Mouse (Mus musculus) kidney, adult 9 months (tissue): ENCODE data around the gene Cyp4v3.
A peak's percentile ranks its signal among the peaks of the same experiment; 100 is the strongest.

Source experiments
- DNase-seq: peaks from one replicate; pipeline ENCODE4 v3.0.0; 2022

The Cyp4v3 gene

DNA sequence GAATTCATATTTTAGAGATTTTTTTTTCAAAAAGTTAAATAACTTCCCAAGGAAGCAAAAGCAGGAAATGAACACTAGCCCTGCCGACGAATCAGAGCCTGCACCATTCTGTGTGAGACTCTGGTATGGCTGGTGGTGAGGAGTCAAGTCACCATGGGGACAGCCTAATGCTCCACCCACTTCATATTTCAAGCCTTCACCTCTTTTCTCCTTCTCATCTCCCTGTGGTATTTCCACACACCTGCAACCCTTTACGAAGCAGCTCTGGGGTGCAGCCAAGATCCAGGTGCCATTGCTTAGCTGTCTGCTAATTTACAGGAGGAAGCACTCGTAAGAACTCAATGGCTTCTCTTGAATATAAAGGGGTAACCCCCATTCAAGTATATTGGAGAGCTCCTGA is 22.0 kb downstream of the Cyp4v3 start:
- DNase-seq, result no peak

DNA sequence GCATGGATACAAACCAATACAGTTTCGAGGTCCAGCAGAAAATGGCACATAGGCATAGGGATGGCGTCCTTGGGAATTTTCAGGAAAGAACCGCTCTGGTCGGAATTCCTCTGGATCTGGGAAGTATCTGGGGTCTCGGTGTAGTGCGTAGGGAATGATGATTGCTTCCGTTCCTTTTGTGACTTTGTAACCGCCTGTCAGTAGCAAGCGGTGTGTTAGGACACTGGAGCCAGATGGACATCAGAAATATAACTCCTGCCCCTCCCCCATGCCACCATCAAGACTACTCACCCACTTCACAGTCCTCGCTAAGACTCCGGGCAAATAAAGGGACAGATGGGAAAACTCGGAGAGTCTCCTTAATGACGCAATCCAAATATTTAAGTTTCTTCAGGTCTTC is 24.6 kb downstream of the Cyp4v3 start, which contains the start of gene Gm45753:
Gene Gm45753, minus strand, starts transcription at position 101 of the 400 bp plus-strand sequence.
- DNase-seq, result no peak

DNA sequence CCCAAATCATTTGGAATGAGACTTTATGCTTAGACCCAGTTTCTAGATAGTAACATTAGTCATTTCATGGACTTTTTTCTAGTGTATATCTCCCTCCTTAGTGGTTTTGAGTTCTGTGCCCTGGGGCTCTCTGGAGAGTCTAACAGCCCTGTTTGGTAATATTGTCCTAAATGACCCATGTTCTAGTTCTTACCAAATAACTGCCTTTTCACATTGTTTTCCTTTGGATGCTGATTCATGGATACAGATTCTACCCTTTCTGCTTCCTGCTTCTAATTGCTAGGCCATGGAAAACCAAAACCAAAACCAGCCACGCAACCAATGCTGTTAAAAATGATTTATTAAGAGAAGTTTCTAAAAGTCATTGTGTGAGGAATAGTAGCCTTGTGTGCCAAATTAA is 27.5 kb downstream of the Cyp4v3 start:
- DNase-seq, result no peak

DNA sequence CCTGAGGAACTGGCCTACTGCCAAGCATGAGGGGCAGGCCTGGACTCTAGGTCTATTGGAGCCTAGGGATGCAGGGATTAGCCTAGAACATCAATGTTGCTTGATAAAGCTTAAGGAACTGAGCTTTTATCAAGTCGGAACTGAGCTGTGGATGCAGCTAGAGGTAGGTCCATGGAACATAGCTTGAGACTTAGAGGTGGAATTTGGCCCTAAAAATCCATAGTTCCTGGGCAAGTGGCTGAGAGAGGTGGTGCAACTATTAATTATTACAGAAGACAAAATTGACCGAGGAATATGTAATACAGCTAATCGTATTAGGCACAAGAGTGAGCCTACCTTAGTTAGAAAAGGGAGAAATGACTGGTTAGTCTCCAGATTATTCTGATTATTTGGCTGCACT is 28.7 kb downstream of the Cyp4v3 start:
- no peak for DNase-seq

DNA sequence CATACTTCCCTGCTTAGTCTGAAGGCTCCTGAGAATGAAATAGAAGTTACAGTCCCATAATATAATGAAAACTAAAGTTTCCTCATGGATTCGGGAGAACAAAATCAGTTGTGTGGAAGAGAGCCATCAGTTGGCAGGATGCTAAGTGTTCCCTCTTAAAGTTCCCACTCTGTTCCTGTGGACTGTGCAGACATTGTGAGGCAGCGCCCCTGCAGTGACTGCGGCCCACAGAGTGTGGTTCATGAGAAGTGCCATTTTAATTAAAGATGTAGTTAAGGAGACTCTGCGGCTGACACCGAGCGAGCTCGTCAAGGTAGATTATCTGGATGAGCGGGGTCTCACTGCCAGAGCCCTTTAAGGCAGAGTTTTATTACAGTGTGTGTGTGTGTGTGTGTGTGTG is 30.6 kb downstream of the Cyp4v3 start:
- DNase-seq, result no peak

DNA sequence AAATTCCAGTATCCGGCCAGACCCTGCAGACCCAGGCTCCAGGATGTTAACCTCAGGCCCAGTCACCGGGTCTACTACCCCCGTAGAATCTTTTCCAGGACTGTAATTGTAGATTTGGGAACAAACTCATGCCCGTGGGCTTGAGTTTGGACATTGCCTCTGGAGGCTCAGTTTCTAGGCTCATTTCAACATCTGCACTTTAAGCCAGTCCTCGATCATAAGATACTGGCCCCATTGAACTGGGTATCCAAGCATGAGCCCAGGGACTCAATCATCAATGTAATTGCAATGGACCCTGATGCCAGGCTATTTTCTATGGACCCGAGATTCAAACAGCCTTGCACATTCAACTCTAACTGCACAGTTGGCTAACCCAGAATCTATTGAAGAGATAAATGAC is 37.7 kb downstream of the Cyp4v3 start:
- DNase-seq, result no peak

DNA sequence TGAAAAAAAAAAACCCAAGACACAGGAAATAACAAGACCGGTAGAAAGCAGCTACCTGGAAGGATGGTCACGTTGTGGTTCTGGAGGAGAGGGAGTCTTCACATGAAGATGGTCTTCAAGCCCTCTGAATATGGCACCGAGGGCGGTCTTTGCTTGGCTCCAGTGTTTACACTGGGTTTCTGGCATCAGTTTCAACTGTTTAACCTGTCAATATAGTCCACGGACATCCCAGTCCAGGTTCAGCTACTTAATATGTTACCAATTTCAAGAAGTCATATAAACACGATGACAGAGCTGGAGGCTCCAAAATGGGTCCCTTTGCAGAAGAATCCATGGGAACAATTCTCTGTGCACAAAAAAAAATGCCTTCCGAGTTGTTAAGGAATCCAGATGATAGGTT is 38.3 kb downstream of the Cyp4v3 start, which contains the start of gene Klkb1:
Gene Klkb1, minus strand, starts transcription at position 173 of the 400 bp plus-strand sequence.
- DNase-seq, result peak; percentile 2

DNA sequence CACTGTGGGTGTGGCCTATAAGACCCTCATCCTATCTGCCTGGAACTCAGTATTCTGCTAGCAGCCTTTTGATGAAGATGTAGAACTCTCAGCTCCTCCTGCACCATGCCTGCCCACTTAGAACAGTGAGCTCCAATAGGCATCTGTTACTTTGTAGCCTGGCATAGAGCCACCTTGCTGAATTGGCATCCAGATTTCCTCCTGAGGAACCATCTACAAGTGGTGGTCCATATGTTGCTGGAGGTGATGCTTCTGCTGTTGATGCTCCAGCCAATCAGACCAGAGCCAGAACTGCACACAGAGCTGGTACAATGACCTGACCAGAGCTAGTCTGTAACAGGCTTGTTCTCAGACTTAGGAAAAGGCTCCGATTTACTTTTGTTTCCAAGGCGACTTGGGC is 41.2 kb downstream of the Cyp4v3 start:
- no peak for DNase-seq

DNA sequence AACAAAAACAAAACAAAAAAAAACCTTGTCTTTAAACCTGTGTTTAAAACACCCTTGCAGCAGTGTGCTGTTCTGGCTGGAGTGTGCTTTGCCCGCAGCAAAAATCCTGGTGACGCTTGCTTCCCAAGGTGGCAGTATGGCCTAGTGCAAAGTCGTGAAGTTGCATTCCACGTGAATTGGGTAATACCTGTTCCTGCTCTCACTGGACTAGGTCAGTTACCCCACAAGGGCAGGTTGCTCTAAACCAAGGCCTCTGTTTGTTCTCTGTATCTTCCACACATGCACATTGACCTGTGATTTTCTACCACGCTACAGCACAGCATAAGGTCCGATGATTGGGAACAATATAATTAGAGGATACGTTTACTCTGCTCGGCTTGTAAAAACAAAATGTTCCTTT is 51.4 kb downstream of the Cyp4v3 start:
- DNase-seq, result peak; percentile 24

DNA sequence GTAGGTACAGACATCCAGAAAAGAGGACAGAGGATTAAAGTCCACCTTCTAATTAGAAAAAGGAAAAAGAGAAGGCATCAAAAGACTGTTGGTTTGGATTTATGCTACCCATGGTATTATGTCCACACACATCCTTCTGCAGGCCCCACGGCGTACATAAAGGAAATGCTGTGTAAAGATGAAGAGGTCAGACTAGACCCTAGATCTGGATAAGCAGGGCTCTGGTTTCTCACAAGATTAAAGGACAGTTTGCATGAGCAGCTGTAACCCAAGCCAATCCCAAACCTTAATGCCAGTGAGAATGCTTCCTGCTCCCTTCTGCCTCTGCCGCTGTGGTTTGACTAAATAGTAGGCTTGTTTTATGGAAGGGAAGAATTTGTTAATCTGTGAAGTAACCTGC is 55.6 kb downstream of the Cyp4v3 start:
- DNase-seq, result no peak

DNA sequence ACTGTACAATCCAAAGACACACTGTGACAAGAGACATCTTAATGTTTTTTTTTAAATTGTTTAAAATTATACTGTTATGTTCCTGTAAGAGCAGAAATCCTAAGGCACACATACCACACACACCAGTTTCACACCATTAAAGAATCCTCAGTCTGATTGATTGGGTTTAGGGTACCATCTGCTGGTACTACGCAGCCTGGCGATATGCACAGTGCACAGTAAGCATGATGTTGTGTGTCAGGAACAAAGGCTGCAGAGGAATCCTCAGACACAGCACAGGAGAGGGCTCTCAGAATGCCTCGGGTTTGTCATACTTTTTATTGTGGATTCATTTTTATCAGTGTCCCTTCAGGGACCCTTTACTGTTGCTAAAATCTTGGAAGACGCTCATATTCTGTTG is 58.7 kb downstream of the Cyp4v3 start:
- no peak for DNase-seq

DNA sequence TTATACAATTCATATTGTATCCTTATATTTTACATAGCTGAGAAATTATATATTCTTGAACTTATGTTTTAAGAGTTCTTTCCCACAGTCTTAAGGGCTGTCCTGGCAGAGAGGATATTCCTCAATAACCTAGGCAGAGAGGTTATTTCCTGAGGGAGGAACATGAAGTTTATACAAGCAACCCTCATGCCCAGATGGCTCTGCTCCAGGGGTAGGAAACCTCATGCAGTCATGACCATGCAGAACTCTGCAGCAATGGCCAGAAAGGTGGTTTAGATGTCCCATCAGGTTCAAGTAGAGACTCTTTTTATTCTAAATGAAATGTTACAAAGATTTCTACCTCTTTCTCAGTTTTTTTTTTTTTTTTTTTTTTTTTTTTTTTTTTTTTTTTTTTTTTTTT is 64.0 kb downstream of the Cyp4v3 start:
- DNase-seq, result no peak

DNA sequence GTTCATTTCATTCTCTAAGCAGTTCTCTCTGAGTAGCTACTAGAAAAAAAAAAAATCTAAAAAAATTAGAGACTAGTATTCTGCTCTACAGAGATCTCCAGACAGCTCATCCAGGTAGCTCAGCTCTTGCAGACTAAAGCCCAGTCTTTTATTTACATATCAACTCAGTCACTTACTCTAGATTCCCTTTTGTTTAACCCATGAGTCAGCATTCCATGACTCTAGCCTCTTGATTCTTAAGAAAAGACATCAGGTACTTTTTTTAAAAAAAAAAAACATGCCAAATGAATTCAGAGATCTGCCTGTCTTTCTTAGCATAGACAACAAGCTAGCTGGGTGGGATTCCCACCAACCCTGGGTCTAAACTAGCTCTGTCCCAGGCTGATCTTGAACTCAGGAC is 64.5 kb downstream of the Cyp4v3 start:
- no peak for DNase-seq

DNA sequence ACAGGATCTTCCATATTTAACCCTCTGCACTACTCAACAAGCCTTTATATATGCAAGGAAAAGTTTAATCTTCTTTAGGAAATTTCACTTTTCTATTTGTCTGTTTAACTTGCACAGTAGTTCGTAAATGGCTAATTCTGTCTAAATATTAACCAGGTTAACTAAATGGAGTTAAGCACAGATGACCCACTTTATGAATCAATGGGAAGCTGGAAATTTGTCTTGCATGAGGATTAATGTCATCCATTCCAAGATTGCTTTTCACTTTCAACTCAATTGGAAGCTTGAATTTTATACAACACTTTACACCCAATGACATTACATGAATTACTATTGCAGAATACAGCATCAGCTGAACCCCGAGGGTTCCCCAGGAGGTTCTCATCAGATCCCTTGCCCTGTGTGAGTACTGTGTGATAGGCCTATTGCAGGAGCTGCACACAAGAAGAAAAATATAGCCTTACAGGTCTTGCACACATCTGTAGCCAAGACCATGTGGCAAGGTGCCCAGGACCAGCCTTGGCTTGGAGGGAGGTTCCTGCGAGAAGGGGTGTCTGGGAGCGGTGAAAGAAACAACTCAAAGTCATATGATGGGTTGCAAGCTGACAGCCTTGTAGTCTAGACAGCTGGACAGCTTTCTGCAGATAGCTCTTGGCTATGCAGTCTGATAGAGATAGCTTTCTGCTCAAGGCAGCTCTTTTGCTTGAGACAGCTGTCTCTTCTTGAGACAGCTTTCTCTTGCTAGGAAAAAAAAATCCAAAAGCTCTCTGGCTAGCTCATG is 65.2 kb downstream of the Cyp4v3 start:
- DNase-seq, result no peak

DNA sequence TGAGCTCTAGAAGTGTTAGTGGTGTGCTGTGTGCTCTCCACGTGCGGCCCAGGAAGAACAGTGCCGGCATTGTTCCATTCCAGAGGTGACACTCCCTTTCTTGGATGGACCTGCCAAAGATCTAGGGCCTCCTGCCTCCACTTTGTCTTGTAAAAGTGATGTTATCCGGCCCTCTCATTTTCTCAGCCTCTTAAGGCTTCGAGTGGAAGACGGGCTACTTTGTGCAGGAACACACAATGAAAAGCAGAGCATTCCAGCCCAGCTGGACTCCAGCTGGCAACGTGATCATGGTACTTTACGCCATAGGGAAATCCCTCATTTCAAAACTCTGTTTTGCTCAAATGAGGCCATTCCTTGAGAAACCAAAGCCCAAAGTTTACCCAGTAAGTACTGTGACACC is 66.0 kb downstream of the Cyp4v3 start:
- DNase-seq, result no peak

DNA sequence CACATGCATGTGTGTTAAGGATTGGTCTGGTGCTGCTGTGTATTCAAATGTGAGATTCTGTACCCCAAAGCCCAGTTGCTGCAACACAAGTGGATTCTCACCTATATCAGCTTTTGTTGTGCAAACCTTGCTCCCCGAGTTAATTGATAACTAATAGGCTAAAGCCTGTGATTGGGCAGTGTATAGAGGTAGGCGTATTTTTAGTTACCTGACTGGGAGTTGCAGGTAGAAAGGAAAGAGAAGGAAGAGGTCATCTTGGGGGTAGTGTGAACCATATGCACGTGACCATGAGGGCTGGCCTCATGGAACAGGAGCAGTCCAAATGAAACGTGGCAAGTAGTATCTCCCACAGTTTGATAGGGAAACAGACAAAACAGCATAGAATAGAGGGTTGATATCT is 68.1 kb downstream of the Cyp4v3 start:
- DNase-seq, result no peak

DNA sequence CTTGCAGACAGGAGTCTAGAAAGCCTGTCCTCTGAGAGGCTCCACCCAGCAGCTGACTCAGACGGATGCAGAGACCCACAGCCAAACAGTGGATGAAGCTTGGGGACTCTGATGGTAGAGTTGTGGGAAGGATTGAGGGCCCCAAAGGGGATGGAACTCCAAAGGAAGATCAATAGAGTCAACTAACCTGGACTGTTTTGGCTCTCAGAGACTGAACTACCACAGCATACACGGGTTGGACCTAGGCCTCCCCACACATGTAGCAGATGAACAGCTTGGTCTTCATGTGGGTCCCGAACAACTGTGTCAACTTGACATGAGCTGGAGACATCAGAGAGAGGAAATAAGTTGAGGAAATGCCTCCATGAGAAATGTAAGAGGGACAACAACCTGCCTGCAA is 70.2 kb downstream of the Cyp4v3 start:
- DNase-seq, result no peak

DNA sequence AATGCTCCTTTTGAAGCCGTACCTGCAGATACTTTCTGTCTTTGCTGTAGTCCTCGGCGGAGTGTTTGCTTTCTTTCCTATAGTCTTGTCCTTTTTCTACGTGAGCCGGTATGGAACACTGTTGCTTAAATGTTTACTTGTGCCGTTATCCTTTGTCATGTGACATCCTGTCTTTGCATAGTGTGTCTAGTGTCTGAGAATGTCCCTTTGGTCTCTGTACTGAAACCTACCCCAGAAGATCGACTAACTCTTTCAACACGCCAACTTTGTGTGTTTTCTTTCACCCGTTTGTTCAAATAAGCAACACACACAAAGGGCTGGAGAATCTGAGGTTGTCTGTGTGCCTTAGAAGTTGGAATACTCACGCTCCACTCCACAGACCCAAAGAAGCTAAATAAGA is 71.1 kb downstream of the Cyp4v3 start, which contains the start of gene F11:
Gene F11, minus strand, starts transcription at position 112 of the 400 bp plus-strand sequence.
- no peak for DNase-seq

DNA sequence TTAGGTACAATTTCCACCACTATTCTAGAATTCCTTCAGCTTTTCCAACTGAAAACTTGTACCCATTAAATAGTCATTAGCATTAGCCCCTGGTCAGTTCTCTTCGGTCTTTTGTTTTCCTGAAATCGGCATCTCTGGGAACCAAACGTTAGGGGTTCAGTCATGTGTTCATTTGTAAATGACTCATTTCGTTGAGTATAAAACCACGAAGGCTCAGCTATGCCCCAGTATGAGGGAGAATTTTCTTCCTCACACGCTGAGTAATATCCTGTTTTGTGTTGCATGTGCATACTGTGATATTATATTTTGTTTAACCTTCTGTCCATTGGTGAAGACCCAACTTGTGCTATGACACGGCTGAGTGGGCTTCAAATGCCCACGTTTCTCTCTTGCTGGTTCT is 74.6 kb downstream of the Cyp4v3 start:
- DNase-seq, result no peak

DNA sequence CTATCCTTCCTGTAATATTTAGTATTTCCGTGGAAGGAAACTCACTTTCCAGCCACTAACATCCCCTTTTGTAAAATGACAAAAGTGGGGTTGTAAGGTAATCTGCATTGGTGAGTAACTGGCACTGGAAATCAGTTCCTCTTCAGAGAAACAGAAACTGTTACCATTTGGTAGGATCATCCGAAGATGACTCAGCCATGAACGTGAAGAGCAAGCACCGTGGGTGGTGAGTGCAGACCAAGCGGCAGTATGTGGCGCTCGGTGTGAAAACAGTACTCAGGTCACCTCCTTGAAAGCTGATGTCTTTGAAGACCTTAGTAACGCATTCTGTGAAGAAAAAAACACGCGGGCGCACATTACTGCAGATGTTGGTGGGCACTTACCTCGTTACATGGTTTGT is 78.0 kb downstream of the Cyp4v3 start:
- DNase-seq, result no peak
